ENCODE assay signal across 14 mouse cellular contexts in the genomic region with DNA sequence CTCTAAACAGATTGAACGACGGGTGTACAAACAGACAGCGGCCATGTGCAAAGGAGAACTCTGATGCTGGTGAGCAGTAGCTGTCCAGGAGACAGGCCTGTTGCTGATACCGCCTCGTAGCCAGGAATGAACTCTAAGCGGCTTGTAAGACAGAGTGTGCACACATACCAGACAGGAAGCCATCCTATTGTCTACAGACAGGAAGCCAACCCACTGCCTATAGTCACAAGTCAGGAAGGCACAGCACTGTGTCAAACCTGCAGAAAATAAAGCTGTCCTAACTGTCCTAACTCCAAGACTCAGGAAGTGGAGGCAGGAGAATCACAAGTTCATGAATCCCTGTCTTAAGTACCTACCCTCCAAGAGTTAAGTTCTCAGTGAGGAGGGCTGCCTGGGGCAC. TPM values are rescaled to one million over a fixed set of nuclear protein-coding genes. Genes with fewer than 3 reads are reported as not detected.
"Had no signal": no experiment of that assay in that cellular context is flagged by ENCODE, and none has a peak within 500 bp of the region (broad histone marks: within the 10 kb centered on the region; RNA-seq: fewer than 3 reads in every experiment).

No protein-coding gene starts in this region.

- H3K9ac ChIP-seq: liver, embryonic 14.5 days; midbrain, embryonic 13.5 days; stomach, embryonic 15.5 days had no signal

- DNase-seq: kidney, postnatal 25 days; right cerebral cortex, postnatal 14 days; thymus, adult 2 months; thymus, postnatal 25 days had no signal

- H3K27ac ChIP-seq: left cerebral cortex, adult 2 months; limb, embryonic 10.5 days; liver, embryonic 14.5 days; midbrain, embryonic 13.5 days; stomach, embryonic 15.5 days had no signal

- H3K27me3 ChIP-seq: stomach, embryonic 15.5 days had no signal

- H3K36me3 ChIP-seq: limb, embryonic 10.5 days; midbrain, embryonic 13.5 days; stomach, embryonic 15.5 days had no signal

- H3K4me2 ChIP-seq: midbrain, embryonic 13.5 days; stomach, embryonic 15.5 days had no signal

- ATAC-seq: inflammation-experienced regulatory T-cells, adult 6 months; intestine, postnatal 0 days; midbrain, embryonic 13.5 days had no signal

- H3K9me3 ChIP-seq: limb, embryonic 10.5 days; midbrain, embryonic 13.5 days; stomach, embryonic 15.5 days had no signal

- H3K4me3 ChIP-seq: left cerebral cortex, adult 2 months; limb, embryonic 10.5 days; midbrain, embryonic 13.5 days; stomach, embryonic 15.5 days had no signal

- H3K4me1 ChIP-seq: stomach, embryonic 15.5 days had no signal

RNA-seq across cellular contexts. Expression of gene Barhl1, which starts 47.1 kb away (rescaled TPM):
- total RNA-seq: layer of hippocampus, postnatal 25 days; left cerebral cortex, adult 2 months; megakaryocyte progenitor cell, adult 5-6 weeks had no signal
- polyA plus RNA-seq: inflammation-experienced regulatory T-cells, adult 6 months; intestine, postnatal 0 days; limb, embryonic 10.5 days; liver, embryonic 14.5 days; urinary bladder, adult 2 months had no signal
